Comparison of ENCODE assay signal across 17 mouse cellular contexts in the genomic region with DNA sequence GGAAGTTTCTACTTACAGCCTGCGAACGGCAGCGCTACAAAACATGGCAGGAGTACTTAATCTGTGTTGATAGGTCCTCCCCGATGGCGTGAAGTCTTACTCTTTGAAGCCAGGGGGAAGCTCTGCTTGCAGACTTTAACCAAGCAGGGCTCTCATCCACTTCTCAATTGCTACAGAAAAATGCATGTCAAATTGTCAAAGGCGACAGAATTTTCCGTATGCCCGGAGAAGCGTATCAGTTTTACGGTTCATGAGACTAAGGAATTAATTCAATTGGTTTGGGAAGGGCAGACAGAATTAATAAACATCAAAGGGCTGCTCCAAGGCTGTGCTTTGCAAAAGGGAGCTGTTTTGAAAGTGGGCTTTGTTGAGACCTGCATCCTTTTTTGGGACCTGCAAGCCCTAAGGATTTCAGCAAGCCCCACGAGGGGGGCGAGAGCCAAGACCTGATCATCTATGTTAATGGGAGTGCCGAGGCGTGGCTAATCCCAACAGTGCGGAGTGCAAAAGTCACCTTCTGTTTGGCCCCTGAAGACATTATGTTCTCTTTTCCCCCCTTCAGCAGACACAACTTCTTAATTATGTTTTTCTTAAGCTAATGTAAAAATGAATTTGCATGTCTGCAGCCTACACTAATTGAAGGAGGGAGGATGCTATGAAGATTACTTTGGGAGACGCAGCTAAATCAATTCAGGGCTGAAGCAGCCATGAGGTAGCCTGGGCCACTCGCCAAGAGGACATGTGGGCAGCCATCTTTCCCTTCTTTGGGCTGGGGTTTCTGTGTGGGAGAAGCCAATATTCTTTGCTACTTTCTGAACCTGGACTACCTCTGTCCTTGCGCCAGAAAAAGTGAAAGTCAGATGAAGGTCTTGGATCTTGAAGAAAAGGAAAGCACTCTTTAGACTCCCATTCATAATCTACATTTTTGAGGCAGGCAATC.
DNase-seq lines count a peak whose midpoint lies in the region; ATAC-seq lines count a peak whose summit lies in the region.
"Had no signal": no experiment of that assay in that cellular context is flagged by ENCODE, and none has a peak within 500 bp of the region (broad histone marks: within the 10 kb centered on the region; RNA-seq: fewer than 3 reads in every experiment).

No protein-coding gene starts in this region.

- no peak overlapping the region for H3K9ac ChIP-seq in hindbrain, embryonic 13.5 days
- H3K9ac ChIP-seq in hindbrain, embryonic 14.5 days: no peak overlapping the region
- no peak overlapping the region for H3K9ac ChIP-seq in midbrain, embryonic 14.5 days (replicated peaks; ENCODE audit: low read length)
- H3K9ac ChIP-seq: embryonic facial prominence, embryonic 13.5 days; forebrain, embryonic 12.5 days; hindbrain, embryonic 15.5 days; liver, embryonic 13.5 days; neural tube, embryonic 13.5 days had no signal

- H3K4me2 ChIP-seq in hindbrain, embryonic 13.5 days: no peak overlapping the region
- no peak overlapping the region for H3K4me2 ChIP-seq in hindbrain, embryonic 14.5 days (replicated peaks)
- H3K4me2 ChIP-seq in midbrain, embryonic 14.5 days (ENCODE audit: low read length): 0 out of 2 replicates have a peak overlapping the region, but pooled peaks have one; percentile 5
- H3K4me2 ChIP-seq: embryonic facial prominence, embryonic 13.5 days; forebrain, embryonic 12.5 days; hindbrain, embryonic 15.5 days; liver, embryonic 13.5 days; neural tube, embryonic 13.5 days had no signal

- no peak overlapping the region for H3K27ac ChIP-seq in hindbrain, embryonic 10.5 days
- H3K27ac ChIP-seq in hindbrain, embryonic 13.5 days: no peak overlapping the region
- H3K27ac ChIP-seq in hindbrain, embryonic 14.5 days: no peak overlapping the region
- H3K27ac ChIP-seq in midbrain, embryonic 14.5 days (replicated peaks; ENCODE audit: low read depth, low read length): 0 out of 2 replicates have a peak overlapping the region, but pooled peaks have one; percentile 13
- H3K27ac ChIP-seq: embryonic facial prominence, embryonic 13.5 days; forebrain, embryonic 12.5 days; hindbrain, embryonic 15.5 days; liver, embryonic 13.5 days; neural tube, embryonic 13.5 days had no signal

- H3K4me3 ChIP-seq in hindbrain, embryonic 10.5 days: no peak overlapping the region
- no peak overlapping the region for H3K4me3 ChIP-seq in hindbrain, embryonic 13.5 days
- H3K4me3 ChIP-seq in hindbrain, embryonic 14.5 days (replicated peaks; ENCODE audit: low read length): no peak overlapping the region
- H3K4me3 ChIP-seq in midbrain, embryonic 14.5 days (replicated peaks; ENCODE audit: low read depth, low read length): no peak overlapping the region
- H3K4me3 ChIP-seq: embryonic facial prominence, embryonic 13.5 days; forebrain, embryonic 12.5 days; hindbrain, embryonic 15.5 days; liver, embryonic 13.5 days; neural tube, embryonic 13.5 days had no signal

- H3K27me3 ChIP-seq in hindbrain, embryonic 10.5 days (ENCODE audit: insufficient read depth, poor library complexity, severe bottlenecking): no peaks in the 10 kb centered on the region
- no peaks in the 10 kb centered on the region for H3K27me3 ChIP-seq in hindbrain, embryonic 13.5 days
- H3K27me3 ChIP-seq in hindbrain, embryonic 14.5 days (ENCODE audit: control insufficient read depth, insufficient read depth, low read length): no peaks in the 10 kb centered on the region
- H3K27me3 ChIP-seq in midbrain, embryonic 14.5 days (ENCODE audit: control insufficient read depth, insufficient read depth, low read length): no peaks in the 10 kb centered on the region
- H3K27me3 ChIP-seq: embryonic facial prominence, embryonic 13.5 days; forebrain, embryonic 12.5 days; hindbrain, embryonic 15.5 days; liver, embryonic 13.5 days; neural tube, embryonic 13.5 days had no signal

- peaks cover 13% of the 10 kb centered on the region for H3K9me3 ChIP-seq in hindbrain, embryonic 10.5 days
- peaks cover 6% of the 10 kb centered on the region; the same call in 1 of the 2 replicates for H3K9me3 ChIP-seq in hindbrain, embryonic 13.5 days
- no peaks in the 10 kb centered on the region for H3K9me3 ChIP-seq in hindbrain, embryonic 14.5 days (ENCODE audit: control insufficient read depth, low read length)
- H3K9me3 ChIP-seq in midbrain, embryonic 14.5 days (ENCODE audit: control insufficient read depth, low read length): peaks cover 4% of the 10 kb centered on the region; the same call in 1 of the 2 replicates
- H3K9me3 ChIP-seq: embryonic facial prominence, embryonic 13.5 days; forebrain, embryonic 12.5 days; hindbrain, embryonic 15.5 days; neural tube, embryonic 13.5 days had no signal

- 69% methylated on average over 18 of the region's 18 CpGs for WGBS in hindbrain, embryonic 10.5 days
- 62% methylated on average over 18 of the region's 18 CpGs for WGBS in hindbrain, embryonic 13.5 days
- WGBS in hindbrain, embryonic 14.5 days: 59% methylated on average over 18 of the region's 18 CpGs
- WGBS in midbrain, embryonic 14.5 days: 22% methylated on average over 18 of the region's 18 CpGs

- no peak for ATAC-seq in hindbrain, embryonic 13.5 days (ENCODE audit: low FRiP score)
- ATAC-seq in hindbrain, embryonic 14.5 days (ENCODE audit: low FRiP score): no peak
- peak; percentile 72; the same call in 1 of the 2 replicates for ATAC-seq in midbrain, embryonic 14.5 days (ENCODE audit: low FRiP score, low TSS enrichment)
- ATAC-seq: activated CD4-positive, CD25-positive, alpha-beta regulatory T cell, adult 4 months; CD4-positive, CD25-positive, alpha-beta regulatory T cell, adult 4 months had no signal

- H3K4me1 ChIP-seq in hindbrain, embryonic 10.5 days (replicated peaks): no peaks in the 10 kb centered on the region
- no peaks in the 10 kb centered on the region for H3K4me1 ChIP-seq in hindbrain, embryonic 13.5 days (replicated peaks)
- H3K4me1 ChIP-seq in hindbrain, embryonic 14.5 days (replicated peaks; ENCODE audit: control insufficient read depth, insufficient read depth, low read length): no peaks in the 10 kb centered on the region
- H3K4me1 ChIP-seq in midbrain, embryonic 14.5 days (ENCODE audit: control insufficient read depth, insufficient read depth, low read length): no peaks in the 10 kb centered on the region
- H3K4me1 ChIP-seq: embryonic facial prominence, embryonic 13.5 days; forebrain, embryonic 12.5 days; hindbrain, embryonic 15.5 days; liver, embryonic 13.5 days; neural tube, embryonic 13.5 days had no signal

- peak; percentile 5 for DNase-seq in hindbrain, embryonic 10.5 days (ENCODE audit: low spot score)
- peak; percentile 24 for DNase-seq in embryo, embryonic 11 days
- DNase-seq in hindbrain, embryonic 14.5 days (ENCODE audit: low spot score): peak; percentile 29
- DNase-seq in midbrain, embryonic 14.5 days: peak; percentile 73
- no peak for DNase-seq in adrenal gland, adult 8-10 months
- DNase-seq in adrenal gland, postnatal 14 days: no peak
- DNase-seq: cerebellum, adult 2 months; gastrocnemius, postnatal 36 days; liver, embryonic 13.5 days; lung, postnatal 14 days had no signal

- no peaks in the 10 kb centered on the region for H3K36me3 ChIP-seq in hindbrain, embryonic 10.5 days
- H3K36me3 ChIP-seq in hindbrain, embryonic 13.5 days: no peaks in the 10 kb centered on the region
- no peaks in the 10 kb centered on the region for H3K36me3 ChIP-seq in hindbrain, embryonic 14.5 days (replicated peaks; ENCODE audit: control insufficient read depth, insufficient read depth)
- no peaks in the 10 kb centered on the region for H3K36me3 ChIP-seq in midbrain, embryonic 14.5 days (ENCODE audit: control insufficient read depth, insufficient read depth, low read length)
- H3K36me3 ChIP-seq: embryonic facial prominence, embryonic 13.5 days; forebrain, embryonic 12.5 days; hindbrain, embryonic 15.5 days; liver, embryonic 13.5 days; neural tube, embryonic 13.5 days had no signal

Comparison
In these comparisons a context has a peak if more than half of its experiments do, and no peak if none do; other contexts are left out.
1. DNase-seq: peak in hindbrain, embryonic 10.5 days (single experiment), embryo, embryonic 11 days (single experiment), hindbrain, embryonic 14.5 days (single experiment) and midbrain, embryonic 14.5 days (single experiment); none in adrenal gland, adult 8-10 months (single experiment) and adrenal gland, postnatal 14 days (single experiment).